Mouse (Mus musculus) small intestine, adult 2 months (tissue): ENCODE results near the gene Dnajc15.

ENCODE experiments used
- CTCF ChIP-seq: fragments of 200-500 bp; IDR thresholded peaks from 2 replicates; pipeline ENCODE4 v1.5.1; 2012; ENCODE audit warnings: low read depth, mild to moderate bottlenecking, control low read depth, inconsistent platforms, low read length, moderate library complexity, mixed read lengths; ENCODE audit not compliant: insufficient replicate concordance, insufficient read length; ENCODE audit errors: extremely low read depth
- POLR2A ChIP-seq: fragments of 200-500 bp; IDR thresholded peaks from 2 replicates; pipeline ENCODE4 v1.6.1; 2012; ENCODE audit warnings: low read depth, mild to moderate bottlenecking, control low read depth, inconsistent platforms, low read length, moderate library complexity

DNA sequence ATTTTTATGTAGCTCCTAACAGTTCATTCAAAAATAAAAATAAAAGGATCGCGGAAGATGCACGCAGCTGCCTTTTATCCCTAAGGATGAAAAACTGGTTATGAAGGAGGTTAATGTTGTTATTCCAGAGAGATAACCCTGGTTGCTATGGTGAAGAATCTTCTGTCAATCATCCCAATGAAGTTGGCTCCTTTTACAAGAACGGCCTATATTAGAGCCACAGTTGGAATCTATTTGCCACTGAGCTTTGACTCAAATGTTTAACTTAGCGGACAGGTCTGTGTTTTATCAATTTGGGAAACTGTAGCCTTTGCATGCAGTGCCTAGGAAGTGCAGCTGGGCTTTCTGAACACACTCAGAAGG is 72.7 kb downstream of the Dnajc15 start:
- TF ChIP-seq CTCF = no peak
- no peak for TF ChIP-seq POLR2A
